Mouse (Mus musculus) bone marrow, adult 2 months (tissue): Measurements from ENCODE around the gene Sptssa.

ENCODE experiments used
- CTCF ChIP-seq: fragments of 200-500 bp; IDR thresholded peaks from 2 replicates; pipeline ENCODE4 v1.5.1; 2011; ENCODE audit warnings: low read length, control low read depth; ENCODE audit not compliant: control insufficient read depth, insufficient read depth
- POLR2A ChIP-seq: fragments of 200-500 bp; IDR thresholded peaks from 2 replicates; pipeline ENCODE4 v1.6.1; 2011; ENCODE audit warnings: low read depth, mild to moderate bottlenecking, control low read depth, low read length, borderline replicate concordance; ENCODE audit not compliant: control insufficient read depth

DNA sequence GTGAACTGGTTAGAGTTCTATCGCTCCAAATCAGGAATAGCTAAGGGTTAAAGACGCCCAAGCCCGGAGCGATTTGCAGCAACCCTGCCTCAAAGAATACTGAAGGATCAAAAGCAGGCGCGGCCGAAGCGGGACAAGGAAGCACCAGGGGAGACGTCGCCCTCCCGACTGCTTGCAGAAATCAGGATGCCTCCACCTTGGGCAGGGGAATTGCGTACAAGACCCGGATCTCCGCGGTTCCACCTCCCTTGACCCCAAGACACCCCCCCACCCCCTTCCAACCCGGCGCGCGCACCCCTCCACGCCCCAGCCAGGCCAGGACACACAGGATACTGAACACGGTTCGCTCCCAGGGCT lies 356 bp downstream of the Sptssa start:
- TF ChIP-seq POLR2A (no peak), CTCF (no peak)
